Mouse (Mus musculus) frontal cortex, postnatal 36 days (tissue): ENCODE data around the gene Ptprk.

ENCODE experiments used
- DNase-seq, 2 experiments: peaks; one replicate each; pipeline ENCODE4 v3.0.0; 2022; ENCODE audit warnings: low spot score in 2 of 2

Gene Ptprk

GRCm38 (mm10) chr10:28074653-28075451 lies at the start of gene Ptprk:
Ptprk (plus strand) TSS chr10:28074820.
- DNase-seq, result peak; percentile 90 to 92

- DNase-seq, result peak in 1 of 2 experiments; percentile 13
Measured at GRCm38 (mm10) chr10:28027791-28028190, 46.8 kb upstream of the Ptprk start.

- no peak for DNase-seq
Measured at GRCm38 (mm10) chr10:28036456-28036855, 38.2 kb upstream of the Ptprk start.

DNA sequence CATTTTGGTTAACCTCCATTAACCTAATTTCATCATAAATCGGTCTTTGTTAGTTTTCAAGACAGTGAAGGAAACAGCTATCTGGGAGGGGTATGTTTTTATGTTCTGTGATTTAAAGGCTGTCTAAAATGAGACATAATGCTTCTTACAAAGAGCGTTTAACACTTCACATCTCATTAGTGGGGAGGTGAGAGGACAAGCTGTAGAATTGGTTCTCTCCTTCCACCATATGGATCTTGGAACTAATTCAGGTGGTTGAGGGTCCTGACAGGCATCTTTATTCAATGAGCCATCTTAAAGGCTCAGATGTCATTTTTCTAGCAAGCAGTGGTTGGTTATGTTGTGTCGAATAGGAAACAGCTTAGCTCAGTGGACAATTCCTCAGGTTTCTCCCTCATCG lies 19.9 kb upstream of the Ptprk start:
- DNase-seq, result no peak

DNA sequence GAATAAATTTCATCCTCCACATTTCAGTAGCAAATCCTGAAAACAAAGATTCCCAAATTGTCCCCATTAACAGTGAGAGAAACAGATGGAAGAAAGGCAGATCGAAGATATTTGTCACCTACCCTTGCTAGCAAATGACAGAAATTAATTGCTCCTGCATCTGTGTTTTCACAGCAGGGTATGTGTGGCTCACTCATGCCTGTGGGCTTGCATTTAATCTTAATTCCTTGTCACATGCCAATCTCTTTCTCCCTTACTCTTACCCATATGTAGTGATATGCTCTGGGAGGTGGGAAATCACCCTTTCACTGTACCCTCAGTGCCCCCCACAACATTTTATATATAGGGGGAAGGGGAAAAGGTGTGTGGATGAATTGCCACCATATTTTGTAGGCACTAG lies 15.4 kb upstream of the Ptprk start:
- no peak for DNase-seq

DNA sequence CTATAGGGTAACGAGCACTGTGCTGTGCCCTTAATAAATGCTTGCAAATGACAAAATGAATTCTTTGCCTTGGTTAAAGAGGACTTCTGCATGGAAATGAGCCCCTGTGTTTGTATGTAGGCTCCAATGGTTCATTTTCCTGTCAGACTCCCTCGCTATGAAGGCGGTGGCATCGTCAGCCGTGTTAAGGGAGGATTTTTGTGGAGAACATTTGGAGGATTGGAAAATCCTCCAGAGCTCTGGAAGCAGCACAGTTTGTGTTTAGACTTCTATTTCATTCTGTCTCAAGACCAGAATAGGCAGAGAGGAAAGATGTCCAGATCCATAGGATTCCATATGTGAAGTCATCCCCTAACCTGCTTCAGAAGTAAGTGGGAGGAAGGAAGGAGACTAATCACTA lies 6.6 kb upstream of the Ptprk start:
- peak; percentile 50 to 59 for DNase-seq

DNA sequence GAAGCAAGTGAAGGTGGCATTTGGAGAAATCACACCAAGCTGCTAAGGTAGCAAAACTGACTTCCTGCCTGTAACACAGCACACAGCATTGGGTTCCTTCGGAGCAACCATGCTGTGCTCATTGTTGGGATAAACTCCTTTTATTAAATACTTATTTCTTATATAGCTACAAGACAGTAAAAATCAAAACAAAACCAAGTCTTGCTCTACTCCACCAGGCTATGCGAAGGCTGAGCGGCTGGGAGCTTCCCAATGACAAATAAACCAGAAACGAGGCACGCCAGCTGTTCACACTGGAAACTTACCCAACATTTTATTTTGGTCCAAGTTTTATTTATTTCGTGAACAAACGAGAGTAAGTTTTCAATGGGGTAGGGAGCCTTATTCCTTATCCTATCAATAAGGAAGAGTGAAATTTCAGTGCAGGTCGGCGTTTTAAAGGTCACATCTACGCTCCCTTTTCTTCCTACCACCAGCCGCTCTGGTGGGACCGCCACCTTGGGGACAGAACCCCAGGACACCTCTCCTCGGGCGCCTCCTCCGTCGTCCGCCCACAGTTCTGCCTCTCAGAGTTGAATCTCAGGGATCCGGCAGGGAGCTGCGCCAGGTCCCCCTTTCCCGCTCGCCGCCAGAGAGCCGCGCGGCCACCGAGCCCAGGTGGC lies 498 bp upstream of the Ptprk start:
- peak; percentile 49 to 76 for DNase-seq

DNA sequence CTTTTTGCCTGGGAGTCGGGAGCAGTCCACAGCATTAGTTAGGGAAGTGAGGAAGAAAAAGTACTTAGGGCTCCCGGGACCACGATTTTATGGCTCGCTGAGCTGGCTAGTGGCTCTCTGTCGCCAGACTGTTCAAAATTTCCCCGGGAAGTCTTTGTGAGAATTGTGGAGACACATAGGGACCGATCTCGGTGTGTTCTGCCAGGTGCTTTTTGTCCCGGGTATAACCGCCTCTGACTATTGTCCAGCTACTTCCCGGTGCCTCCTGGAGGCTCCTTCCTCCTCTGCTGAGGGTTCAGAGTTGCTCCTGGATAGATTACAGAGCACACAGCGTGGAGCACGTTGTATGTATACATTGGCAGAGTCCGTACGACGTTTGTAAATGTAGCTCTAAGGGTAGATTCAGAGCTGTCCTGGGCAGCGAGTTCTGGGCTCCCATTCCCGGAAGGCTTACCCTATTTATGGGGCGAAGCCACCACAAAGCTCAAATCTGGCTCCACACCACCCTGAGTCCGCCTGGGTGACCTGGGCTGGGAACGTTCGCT lies 943 bp downstream of the Ptprk start:
- peak; percentile 26 to 31 for DNase-seq

- peak; percentile 28 to 38 for DNase-seq
Measured at GRCm38 (mm10) chr10:28076036-28076855, 1.6 kb downstream of the Ptprk start.

DNA sequence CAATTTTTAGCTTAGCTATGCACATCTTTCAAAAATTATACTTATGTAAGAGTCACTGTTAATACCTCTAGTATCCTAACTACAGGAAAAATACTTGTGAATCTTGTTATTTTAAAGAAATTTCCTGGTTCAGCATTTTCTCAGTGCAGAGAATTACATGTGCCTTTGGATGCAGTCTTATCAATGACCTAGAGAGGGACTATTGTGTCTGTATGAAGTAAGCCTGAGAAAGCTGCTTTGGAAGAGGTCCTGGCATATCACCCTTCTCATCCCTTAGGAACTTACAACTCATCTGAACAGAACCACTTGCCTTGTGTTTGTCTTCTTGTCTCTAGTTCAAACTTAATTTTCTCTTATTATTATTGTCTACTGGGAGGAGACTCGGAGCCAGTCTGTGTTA lies 3.6 kb downstream of the Ptprk start:
- DNase-seq, result no peak

DNA sequence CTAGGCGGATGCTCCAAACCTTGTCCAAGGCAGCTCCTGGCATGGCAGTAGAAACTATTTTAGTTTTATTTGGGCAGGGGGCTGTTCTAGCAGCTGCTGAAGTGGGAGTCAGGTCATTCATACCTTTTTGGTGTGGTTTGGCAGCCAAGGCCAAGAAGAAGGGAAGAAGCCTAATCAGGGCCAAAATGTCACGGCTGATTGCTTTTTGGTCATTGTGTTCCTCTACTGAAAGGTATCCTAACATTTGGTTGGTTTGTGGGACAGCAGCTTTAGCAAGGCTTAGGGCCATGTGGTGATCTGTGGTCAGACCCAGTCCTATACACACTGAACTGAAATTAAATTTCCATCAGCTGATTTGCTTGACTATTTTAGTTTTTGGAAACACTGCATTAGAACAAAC lies 6.6 kb downstream of the Ptprk start:
- DNase-seq, result no peak

DNA sequence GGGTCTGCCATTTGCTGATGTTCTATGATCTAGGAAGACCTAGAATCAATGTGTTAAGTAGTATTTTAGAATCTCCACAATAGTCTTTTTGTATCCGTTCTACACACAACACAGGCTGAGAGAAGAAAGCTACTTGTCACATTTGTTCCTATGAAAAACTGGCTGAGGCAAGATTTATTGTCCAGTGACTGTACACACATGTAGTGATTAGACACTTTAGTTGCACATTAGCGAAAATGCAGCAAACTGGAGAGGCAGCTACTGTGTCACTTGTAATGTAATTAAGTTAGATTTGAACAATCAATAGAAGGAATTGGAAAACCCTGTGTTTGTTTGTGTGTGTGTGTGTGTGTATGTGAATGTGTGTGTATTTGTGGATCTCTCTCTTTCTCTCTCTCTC lies 8.6 kb downstream of the Ptprk start:
- no peak for DNase-seq

DNA sequence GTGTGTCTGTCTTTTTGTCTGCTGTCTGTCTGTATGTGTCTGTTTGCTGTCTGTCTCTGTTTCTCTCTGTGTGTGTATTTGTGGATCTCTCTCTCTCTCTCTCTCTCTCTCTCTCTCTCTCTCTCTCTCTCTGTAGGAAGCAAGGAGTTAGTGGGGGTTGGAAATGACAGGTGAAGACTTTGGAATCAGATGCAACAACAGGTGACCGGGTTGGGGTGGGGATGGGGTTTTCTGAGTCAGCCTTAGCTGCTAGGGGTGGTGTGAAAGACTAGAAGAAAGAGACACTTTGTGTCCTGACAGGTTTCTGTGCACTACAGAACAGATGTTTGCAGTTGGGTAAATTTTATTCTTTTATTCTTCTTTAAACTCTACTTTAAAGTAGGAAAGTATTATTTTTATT lies 9.0 kb downstream of the Ptprk start:
- DNase-seq, result no peak

- DNase-seq, result no peak
Measured at GRCm38 (mm10) chr10:28087341-28087740, 12.7 kb downstream of the Ptprk start.

DNA sequence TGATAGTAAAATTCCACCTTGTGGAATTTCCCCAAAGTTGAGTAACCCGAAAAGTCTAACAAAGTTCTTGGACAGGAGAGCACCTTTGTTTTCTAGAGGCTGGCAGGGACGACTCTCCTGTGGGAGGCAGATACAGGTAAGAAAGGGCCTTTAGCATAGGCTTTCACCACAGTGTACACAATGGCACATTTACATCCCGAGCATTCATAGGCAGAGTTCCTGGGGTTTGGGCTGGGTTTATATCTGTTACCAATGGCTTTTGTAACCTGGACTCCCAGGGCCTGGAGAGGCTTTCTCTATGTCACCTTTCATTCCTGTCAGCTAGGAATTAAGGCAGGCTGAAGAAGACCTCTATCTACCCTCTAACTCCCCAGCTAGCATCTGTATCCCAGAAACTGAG lies 13.1 kb downstream of the Ptprk start:
- DNase-seq, result no peak

GRCm38 (mm10) chr10:28096007-28096406 lies 21.4 kb downstream of the Ptprk start:
- no peak for DNase-seq

GRCm38 (mm10) chr10:28097637-28098036 lies 23.0 kb downstream of the Ptprk start:
- DNase-seq, result no peak

DNA sequence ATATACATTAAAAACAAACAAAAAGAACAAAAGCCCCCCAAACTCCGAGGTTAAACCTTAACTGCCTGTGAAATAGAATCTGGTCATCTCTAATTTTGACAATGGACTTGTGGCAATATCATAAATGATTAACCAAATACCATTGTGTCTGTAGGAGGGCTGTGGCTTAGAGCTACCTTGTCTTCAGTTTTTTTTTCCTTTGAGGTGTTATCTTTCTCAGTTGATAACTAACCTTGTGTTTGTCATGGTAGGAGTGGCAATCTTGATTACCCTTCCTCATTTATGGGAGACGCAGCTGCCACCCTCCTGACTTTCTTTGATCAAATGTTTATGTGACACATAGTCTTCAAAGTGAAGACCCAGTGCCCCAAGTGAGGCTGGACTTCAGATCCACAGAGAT lies 24.3 kb downstream of the Ptprk start:
- no peak for DNase-seq

GRCm38 (mm10) chr10:28103406-28103906 lies 28.8 kb downstream of the Ptprk start:
- no peak for DNase-seq

DNA sequence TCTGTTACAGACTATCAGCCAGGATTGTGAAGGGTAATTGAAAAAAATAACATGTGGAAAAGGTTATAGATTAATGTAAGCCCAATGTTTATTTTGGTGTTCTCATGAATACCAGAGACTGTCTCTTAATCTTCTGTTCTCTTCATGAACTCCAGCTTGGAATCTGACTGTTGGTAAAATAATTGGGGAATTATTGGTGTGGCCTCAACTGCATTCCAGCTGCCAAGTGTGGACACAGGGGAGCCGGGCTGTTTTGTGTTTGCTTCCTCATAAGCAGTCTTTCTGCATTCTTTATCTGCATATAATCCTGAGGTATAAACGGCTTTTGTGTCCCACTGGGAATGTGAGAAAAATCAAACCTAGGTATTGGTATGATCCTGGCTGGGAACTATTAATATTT lies 29.3 kb downstream of the Ptprk start:
- DNase-seq, result no peak

GRCm38 (mm10) chr10:28105247-28105646 lies 30.6 kb downstream of the Ptprk start:
- DNase-seq, result no peak
